Mouse (Mus musculus) adrenal gland, postnatal 36 days (tissue): ENCODE measurements around the gene 3110018I06Rik. TPM values are rescaled to one million over a fixed set of nuclear protein-coding genes. Genes with fewer than 3 reads are reported as not detected.

Experiments
- DNase-seq, 2 experiments: peaks; one replicate each; pipeline ENCODE4 v3.0.0; 2021; ENCODE audit warnings: mixed read lengths in 1 of 2
- long read RNA-seq, 2 experiments: library from polyadenylated mRNA; stranded (forward); transcript quantifications; one replicate each; pipeline ENCODE4 v2.0.0; 2021; ENCODE audit warnings: borderline sequencing depth in 2 of 2
- total RNA-seq, 2 experiments: library from RNA; stranded (reverse); gene quantifications; 2 replicates each; pipeline ENCODE4 v1.2.3; 2021

Gene 3110018I06Rik
- total RNA-seq, result not detected
- long read RNA-seq, experiment 1, result 0 reads
- long read RNA-seq, experiment 2, result 0 reads

GRCm38 (mm10) chr12:107488371-107488770, at the start of gene 3110018I06Rik:
Gene 3110018I06Rik, plus strand, starts transcription at chr12:107488632.
- no peak for DNase-seq

DNA sequence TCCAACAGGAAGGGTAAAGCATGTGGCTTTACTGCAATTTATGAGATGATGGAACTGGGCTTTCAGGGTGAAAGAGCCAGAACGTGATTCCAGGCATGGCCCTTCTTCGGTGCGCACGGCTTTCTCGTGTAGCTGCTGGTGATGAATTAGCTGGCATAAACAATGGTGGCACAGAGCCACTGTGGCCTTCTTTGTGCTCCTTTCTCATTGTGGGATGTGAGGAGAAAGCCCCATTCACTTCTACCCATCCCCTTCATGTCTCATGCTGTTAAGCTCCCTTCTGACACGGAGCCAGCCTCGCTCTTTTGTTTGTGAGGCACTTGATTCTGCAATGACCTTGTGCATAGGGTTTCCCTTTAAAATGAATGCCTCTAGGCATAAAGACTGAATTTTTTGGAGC, 43.8 kb upstream of the 3110018I06Rik start:
- DNase-seq, result no peak

GRCm38 (mm10) chr12:107457835-107458234, 30.6 kb upstream of the 3110018I06Rik start:
- no peak for DNase-seq

DNA sequence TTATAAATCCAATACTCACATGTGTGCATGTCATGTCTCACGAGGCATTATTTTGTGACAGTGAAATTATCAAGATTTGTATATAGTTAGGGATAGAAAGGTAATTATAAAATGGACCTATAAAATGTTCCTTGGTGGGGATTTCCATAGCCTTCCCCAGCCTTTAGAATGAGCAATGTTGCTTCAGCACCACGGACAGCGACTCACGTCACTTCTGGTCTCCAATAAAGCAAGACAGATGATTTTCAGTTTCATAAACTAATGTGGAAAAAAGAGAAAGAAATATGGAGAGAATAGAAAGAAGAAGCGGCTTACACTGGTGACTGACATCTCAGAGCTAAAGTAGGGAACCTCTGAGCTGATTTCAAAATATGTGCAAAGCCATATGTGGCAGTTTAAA, 23.7 kb upstream of the 3110018I06Rik start:
- peak; percentile 74 to 76 for DNase-seq

DNA sequence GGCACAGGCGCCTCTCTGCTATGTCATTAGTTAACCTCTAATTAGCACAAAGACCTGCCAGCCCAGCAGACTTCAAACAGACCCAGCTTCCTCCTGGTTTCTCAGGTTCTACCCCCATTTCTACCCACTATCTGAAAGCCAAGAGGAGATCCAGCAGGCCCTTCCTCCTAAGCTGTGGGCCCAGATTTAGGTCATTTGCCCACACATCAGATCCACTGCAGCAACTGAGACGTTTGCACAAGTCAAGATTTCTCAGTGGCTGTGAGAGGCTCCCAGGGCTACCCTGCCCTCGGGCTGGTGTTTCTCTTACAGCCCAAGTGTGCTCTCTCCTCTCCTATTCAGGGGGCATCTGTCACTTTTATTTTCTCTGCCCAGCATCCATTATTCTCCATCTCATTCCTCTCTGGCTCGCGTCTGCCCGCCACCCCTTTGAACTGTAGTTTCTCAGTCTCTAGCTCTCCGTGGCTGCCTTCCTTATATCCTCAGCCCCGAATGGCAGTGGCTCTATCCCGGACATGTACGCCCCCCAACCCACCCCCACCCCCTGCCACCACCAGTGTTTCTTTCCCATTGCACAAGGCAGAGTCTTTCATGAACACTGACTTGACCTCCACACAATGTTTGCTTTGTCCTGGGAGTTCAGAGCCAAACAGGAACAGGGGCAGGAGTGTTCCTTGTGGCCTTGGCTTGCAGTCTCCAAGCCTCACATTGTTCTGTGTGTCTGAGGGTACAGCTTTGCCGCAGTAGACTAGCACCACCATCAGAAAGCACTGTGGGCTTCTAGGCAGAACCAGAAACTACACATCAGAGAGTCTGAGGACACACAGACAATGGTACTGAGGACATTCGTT, 11.8 kb upstream of the 3110018I06Rik start:
- no peak for DNase-seq

GRCm38 (mm10) chr12:107479350-107479749, 9.1 kb upstream of the 3110018I06Rik start:
- DNase-seq, result no peak

GRCm38 (mm10) chr12:107483031-107483430, 5.4 kb upstream of the 3110018I06Rik start:
- DNase-seq, result no peak

DNA sequence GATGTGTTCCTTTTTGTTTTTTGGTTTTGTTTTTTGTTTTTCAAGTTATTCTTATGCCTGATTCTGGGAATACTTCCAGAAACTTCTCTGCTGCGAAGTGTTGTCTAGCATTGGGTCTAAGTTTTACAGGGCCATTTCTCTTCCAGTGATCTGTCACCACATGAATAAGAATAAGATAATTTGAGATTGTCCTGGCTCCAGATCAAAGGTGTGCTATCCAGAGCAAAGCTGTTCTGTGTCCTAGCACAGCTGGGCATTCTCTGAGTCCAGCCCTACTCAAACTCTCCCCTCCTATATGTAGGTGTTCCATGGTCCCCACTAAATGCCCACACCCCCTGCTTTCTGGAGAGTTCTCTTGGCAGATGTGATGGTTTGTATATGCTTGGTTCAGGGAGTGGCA, 2.9 kb downstream of the 3110018I06Rik start:
- peak in 1 of 2 experiments; percentile 3 for DNase-seq

GRCm38 (mm10) chr12:107496924-107497323, 8.5 kb downstream of the 3110018I06Rik start:
- no peak for DNase-seq

GRCm38 (mm10) chr12:107509661-107510237, 21.3 kb downstream of the 3110018I06Rik start:
- no peak for DNase-seq

DNA sequence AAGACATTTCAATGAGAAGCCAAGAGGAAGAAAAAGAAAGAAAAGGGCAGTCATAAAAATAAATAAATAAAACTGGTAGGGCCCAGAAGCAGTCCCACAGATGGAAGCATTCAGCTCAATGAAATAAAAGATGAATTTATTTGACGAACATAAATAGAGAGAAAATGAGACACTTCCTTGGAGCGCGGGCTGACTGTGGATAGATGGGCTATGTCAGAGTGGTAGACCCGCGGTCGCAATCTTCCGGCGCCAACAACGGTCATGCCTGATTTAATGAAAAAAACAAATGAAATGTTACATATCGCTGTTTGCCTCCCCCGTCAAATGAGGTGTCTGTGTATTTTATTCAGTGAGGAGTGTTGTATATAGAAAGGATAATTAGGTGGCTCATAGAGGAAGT, 22.7 kb downstream of the 3110018I06Rik start:
- DNase-seq, result no peak

GRCm38 (mm10) chr12:107516265-107517217, 28.1 kb downstream of the 3110018I06Rik start:
- DNase-seq, result no peak

GRCm38 (mm10) chr12:107520941-107521340, 32.5 kb downstream of the 3110018I06Rik start:
- DNase-seq, result no peak

GRCm38 (mm10) chr12:107528346-107528880, 40.0 kb downstream of the 3110018I06Rik start:
- no peak for DNase-seq

DNA sequence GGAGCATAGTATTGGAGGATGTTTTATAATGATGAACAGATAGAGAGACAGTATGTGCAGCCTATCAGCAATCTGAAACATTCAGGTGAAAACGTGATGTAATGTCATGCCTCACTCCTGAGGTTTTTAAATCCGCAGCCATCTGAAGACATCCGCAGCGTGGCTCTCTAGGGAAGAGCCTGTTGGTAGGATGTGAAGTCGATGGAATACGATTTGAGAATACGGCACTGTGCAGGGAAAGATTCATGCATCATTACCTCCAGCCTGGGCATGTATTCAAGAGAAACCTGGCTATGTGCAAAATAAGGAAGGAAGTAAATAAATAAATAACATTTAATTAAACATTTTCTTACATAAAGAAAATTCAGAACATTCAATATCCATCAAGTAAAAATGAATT, 44.4 kb downstream of the 3110018I06Rik start:
- no peak for DNase-seq
